Mouse (Mus musculus) limb, embryonic 14.5 days (tissue): ENCODE measurements around the gene Ppfia3. TPM values are rescaled to one million over a fixed set of nuclear protein-coding genes. Genes with fewer than 3 reads are reported as not detected.

Experiments
- ATAC-seq: fragments of 200-750 bp; cut with Nextera tagmentation; 2 replicates; pipeline ENCODE4 v1.8.0; 2017; ENCODE audit warnings: low read depth, moderate number of reproducible peaks, moderate TSS enrichment; ENCODE audit not compliant: low FRiP score
- DNase-seq: peaks from one replicate; pipeline ENCODE4 v3.0.0-alpha.2; 2015; ENCODE audit warnings: low spot score
- H3K27ac ChIP-seq: fragments of 300-500 bp; sonication (generic); replicated peaks from 2 replicates; pipeline ENCODE4 v1.5.1; 2014; ENCODE audit warnings: low read depth, mild to moderate bottlenecking, low read length, moderate library complexity, mixed read lengths
- H3K27me3 ChIP-seq: fragments of 300-500 bp; sonication (generic); 2 replicates; pipeline ENCODE4 v1.6.1; 2014; ENCODE audit warnings: low read length, mixed read lengths; ENCODE audit not compliant: control insufficient read depth, insufficient read depth
- H3K36me3 ChIP-seq: fragments of 300-500 bp; sonication (generic); 2 replicates; pipeline ENCODE4 v1.6.1; 2014; ENCODE audit warnings: mild to moderate bottlenecking, low read length, moderate library complexity, mixed read lengths; ENCODE audit not compliant: control insufficient read depth, insufficient read depth
- H3K4me1 ChIP-seq: fragments of 300-500 bp; sonication (generic); 2 replicates; pipeline ENCODE4 v1.6.1; 2014; ENCODE audit warnings: antibody characterized with exemption, low read length, mixed read lengths; ENCODE audit not compliant: control insufficient read depth, insufficient read depth
- H3K4me2 ChIP-seq: fragments of 300-500 bp; sonication (generic); replicated peaks from 2 replicates; pipeline ENCODE4 v1.6.1; 2014; ENCODE audit warnings: low read depth, mild to moderate bottlenecking, low read length, moderate library complexity; ENCODE audit not compliant: severe bottlenecking
- H3K4me3 ChIP-seq: fragments of 300-500 bp; sonication (generic); replicated peaks from 2 replicates; pipeline ENCODE4 v1.5.1; 2014; ENCODE audit warnings: low read length
- H3K9ac ChIP-seq: fragments of 300-500 bp; sonication (generic); 2 replicates; pipeline ENCODE4 v1.6.1; 2014; ENCODE audit warnings: mild to moderate bottlenecking, low read depth, low read length, moderate library complexity; ENCODE audit not compliant: severe bottlenecking
- H3K9me3 ChIP-seq: fragments of 300-500 bp; sonication (generic); 2 replicates; pipeline ENCODE4 v1.6.1; 2016; ENCODE audit warnings: low read length; ENCODE audit not compliant: control insufficient read depth
- POLR2A ChIP-seq: fragments of 200-500 bp; IDR thresholded peaks from 2 replicates; pipeline ENCODE4 v1.8.0; 2012; ENCODE audit warnings: inconsistent platforms, mild to moderate bottlenecking, moderate library complexity, borderline replicate concordance; ENCODE audit not compliant: insufficient read depth, insufficient read length; ENCODE audit errors: extremely low read depth
- WGBS: fragments of 180-500 bp; shearing (Covaris S2); extraction: QIAGEN DNeasy Blood & Tissue Kit; methylation state at CpG from one replicate; pipeline ENCODE4 v1.1.7; 2014; 5-methylcytosine and 5-hydroxymethylcytosine counted together
- polyA plus RNA-seq, 2 experiments: library from polyadenylated mRNA; depleted of rRNA in 1 of 2; stranded (reverse) in 1 of 2; unstranded in 1 of 2; fragments of >200 nt; fragmentation: Nextera tagmentation in 1 of 2; extraction: Ambion mirVana in 1 of 2; gene quantifications; 2 replicates each; pipeline versions ENCODE4 v1.2.1 to v1.2.3; 2012 to 2014

Ppfia3 gene
- polyA plus RNA-seq, 2 experiments = 9.0 to 12.3 TPM

DNA sequence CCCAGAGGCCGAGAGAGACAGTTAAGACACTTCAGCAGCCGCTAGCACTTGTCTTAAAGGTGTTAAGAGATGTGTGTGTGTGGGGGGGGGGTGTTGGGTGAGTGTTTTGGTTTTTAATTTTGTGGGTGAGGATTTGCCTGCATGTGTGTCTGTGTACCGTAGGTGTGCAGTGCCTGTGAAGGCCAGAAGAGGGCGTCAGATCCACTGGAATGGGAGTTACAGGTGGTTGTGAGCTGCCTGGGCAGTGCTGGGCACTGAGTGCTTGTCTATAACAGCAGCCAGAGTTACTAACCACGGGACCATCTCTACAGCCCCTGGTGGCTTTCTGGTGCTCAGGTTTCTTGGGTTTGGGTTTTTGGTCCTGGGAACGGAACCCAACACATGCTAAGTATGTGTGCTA is 35.3 kb downstream of the Ppfia3 start:
- ATAC-seq (no peak), DNase-seq (no peak)
- Histone ChIP-seq H3K27me3 (no peaks in the 10 kb centered on the region), H3K4me3 (no peak overlapping the region), H3K36me3 (peaks cover 6% of the 10 kb centered on the region), H3K4me1 (peaks cover 19% of the 10 kb centered on the region), H3K27ac (no peak overlapping the region), H3K4me2 (no peak overlapping the region), H3K9me3 (no peaks in the 10 kb centered on the region), H3K9ac (no peak overlapping the region)
- 72% methylated on average over 6 of the region's 6 CpGs for WGBS
- TF ChIP-seq POLR2A = no peak

DNA sequence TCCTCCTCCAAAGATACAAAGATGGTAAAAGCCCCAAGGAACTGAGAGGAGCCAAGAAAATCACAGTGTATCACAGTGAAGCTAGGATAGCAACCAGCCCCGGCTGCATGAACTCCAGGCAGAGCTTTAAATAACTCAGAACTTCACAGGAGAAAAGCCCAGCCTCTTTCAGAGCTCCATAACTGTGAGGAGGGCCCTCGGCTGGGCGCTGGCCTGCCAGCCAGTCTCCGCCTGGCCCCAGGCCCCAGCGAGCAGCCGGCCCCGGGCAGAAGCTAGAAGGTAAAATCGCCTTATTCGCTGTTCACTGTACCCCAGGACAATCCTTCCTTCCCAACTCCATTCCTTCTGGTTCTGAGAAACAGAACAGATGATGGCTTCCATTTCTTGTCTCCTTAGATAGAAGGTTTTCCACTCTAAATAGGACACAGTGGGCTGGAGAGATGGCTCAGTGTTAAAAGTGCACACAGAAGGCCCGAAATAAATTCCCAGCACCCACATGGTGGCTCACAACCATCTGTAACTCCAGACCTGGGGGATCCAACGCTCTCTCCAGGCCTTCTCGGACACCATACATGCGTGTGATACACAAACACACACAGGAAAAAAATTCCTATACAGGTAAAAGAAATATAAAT is 37.9 kb downstream of the Ppfia3 start:
- H3K4me3 ChIP-seq = no peak overlapping the region
- peaks cover 9% of the 10 kb centered on the region for H3K4me1 ChIP-seq
- peaks cover 22% of the 10 kb centered on the region for H3K36me3 ChIP-seq
- WGBS = 78% methylated on average over 13 of the region's 13 CpGs
- no peak for DNase-seq
- no peaks in the 10 kb centered on the region for H3K9me3 ChIP-seq
- H3K27me3 ChIP-seq = no peaks in the 10 kb centered on the region
- TF ChIP-seq POLR2A = no peak
- no peak overlapping the region for H3K27ac ChIP-seq
- no peak for ATAC-seq
- no peak overlapping the region for H3K4me2 ChIP-seq
- H3K9ac ChIP-seq = no peak overlapping the region

DNA sequence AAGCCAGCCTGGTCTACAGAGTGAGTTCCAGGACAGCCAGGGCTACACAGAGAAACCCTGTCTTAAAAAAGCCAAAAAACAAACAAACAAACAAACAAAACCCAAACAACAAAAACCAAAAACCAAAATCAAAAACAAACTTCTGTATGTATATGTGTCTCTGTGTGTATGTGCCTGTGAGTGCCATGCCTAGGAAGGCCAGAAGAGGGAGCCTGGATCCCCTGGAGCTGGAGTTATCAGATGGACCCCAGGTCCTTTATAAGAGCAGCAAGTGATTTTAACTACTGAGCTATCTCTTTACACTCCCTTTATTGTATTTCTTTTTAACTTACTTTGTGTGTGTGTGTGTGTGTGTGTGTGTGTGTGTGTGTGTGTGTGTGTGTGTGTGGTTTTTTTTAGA is 41.0 kb downstream of the Ppfia3 start:
- Histone ChIP-seq H3K27ac (no peak overlapping the region), H3K27me3 (no peaks in the 10 kb centered on the region), H3K4me3 (no peak overlapping the region), H3K36me3 (peaks cover 34% of the 10 kb centered on the region), H3K4me2 (no peak overlapping the region), H3K9me3 (no peaks in the 10 kb centered on the region), H3K9ac (no peak overlapping the region), H3K4me1 (no peaks in the 10 kb centered on the region)
- DNase-seq = no peak
- TF ChIP-seq POLR2A = no peak
- ATAC-seq = no peak

DNA sequence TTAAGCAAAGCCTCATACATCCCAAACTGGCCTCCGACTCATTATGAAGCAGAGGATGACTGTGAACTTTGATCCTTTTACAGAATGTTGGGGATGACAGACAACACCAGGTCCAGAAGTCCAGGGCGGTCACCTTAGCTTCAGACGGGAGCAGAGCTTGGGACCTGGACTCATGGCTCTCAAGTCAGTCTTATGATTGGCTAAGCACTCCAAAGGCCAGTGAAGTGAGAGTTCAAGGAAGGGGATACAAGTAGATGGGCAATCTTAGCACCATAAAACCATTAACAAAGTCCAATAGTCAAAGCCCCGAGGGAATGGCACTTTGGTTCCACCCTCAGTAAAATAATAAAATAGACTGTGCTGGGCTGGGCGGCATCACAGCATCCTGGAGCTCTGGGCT is 43.8 kb downstream of the Ppfia3 start:
- H3K4me3 ChIP-seq = no peak overlapping the region
- H3K9me3 ChIP-seq = no peaks in the 10 kb centered on the region
- H3K9ac ChIP-seq = no peak overlapping the region
- 56% methylated on average over 5 of the region's 5 CpGs for WGBS
- H3K27me3 ChIP-seq = no peaks in the 10 kb centered on the region
- DNase-seq (no peak), ATAC-seq (no peak)
- peaks cover 43% of the 10 kb centered on the region for H3K36me3 ChIP-seq
- H3K4me2 ChIP-seq = no peak overlapping the region
- no peak for TF ChIP-seq POLR2A
- no peak overlapping the region for H3K27ac ChIP-seq
- H3K4me1 ChIP-seq = no peaks in the 10 kb centered on the region

DNA sequence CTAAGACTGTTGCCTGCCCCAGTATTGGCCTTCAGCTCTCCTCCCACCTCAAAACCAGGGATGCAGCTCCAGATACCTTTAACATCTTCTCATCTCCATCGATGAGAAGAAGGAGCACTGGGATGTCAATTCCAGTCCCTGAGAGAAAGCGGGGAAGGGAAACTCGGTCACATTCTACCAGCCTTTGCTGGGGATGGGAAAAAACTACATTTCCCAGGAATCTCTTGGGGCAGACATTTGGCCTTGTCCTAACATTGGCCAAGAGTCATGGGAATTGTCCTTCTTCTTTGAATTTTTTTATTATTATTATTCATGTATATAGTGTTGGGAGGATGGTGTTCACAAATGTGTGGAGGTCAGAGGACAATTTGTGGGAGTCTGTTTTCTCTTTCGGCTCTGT is 44.6 kb downstream of the Ppfia3 start:
- H3K4me1 ChIP-seq = no peaks in the 10 kb centered on the region
- peaks cover 50% of the 10 kb centered on the region for H3K36me3 ChIP-seq
- ATAC-seq (no peak), DNase-seq (no peak)
- H3K9ac ChIP-seq = no peak overlapping the region
- TF ChIP-seq POLR2A = no peak
- no peaks in the 10 kb centered on the region for H3K27me3 ChIP-seq
- H3K4me2 ChIP-seq = no peak overlapping the region
- no peak overlapping the region for H3K27ac ChIP-seq
- no peaks in the 10 kb centered on the region for H3K9me3 ChIP-seq
- no peak overlapping the region for H3K4me3 ChIP-seq
- 88% methylated on average over 4 of the region's 4 CpGs for WGBS

DNA sequence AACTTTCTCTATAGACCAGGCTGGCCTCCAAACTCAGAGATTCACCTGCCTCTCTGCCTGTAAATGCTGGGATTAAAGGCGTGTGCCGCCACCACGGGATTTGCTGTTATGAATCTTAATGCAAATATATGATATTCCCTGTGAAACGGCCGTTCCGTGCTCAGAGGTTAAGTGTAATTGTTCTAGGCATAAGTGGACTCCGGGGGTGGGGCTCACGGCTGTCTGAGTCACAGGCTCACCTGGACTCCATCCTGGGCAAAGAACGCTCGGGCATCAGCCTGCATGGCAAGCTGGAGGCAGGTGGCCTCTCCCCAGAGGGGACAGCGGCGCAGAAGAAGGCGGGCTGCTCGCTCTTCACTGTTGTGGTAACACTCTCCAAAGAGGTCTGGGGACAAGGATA is 50.3 kb downstream of the Ppfia3 start:
- 91% methylated on average over 14 of the region's 14 CpGs for WGBS

More for the DNA sequence above, 50.3 kb downstream of the Ppfia3 start:
- Histone ChIP-seq H3K4me1 (peaks cover 15% of the 10 kb centered on the region), H3K4me3 (no peak overlapping the region), H3K9me3 (no peaks in the 10 kb centered on the region), H3K9ac (no peak overlapping the region), H3K36me3 (peaks cover 34% of the 10 kb centered on the region), H3K27me3 (no peaks in the 10 kb centered on the region), H3K4me2 (no peak overlapping the region), H3K27ac (no peak overlapping the region)
- TF ChIP-seq POLR2A = no peak
- DNase-seq (no peak), ATAC-seq (no peak)
